Mouse (Mus musculus): Measurements from ENCODE around the gene Mfn2. TPM values are rescaled to one million over a fixed set of nuclear protein-coding genes. Genes with fewer than 3 reads are reported as not detected.

The Mfn2 gene
- polyA plus RNA-seq, 1 experiment, result 46.7 TPM

- Histone ChIP-seq H3ac (ENCODE audit: control insufficient read depth, insufficient read length, low read depth) (peak within 1 kb of the TSS; percentile 82), H3K27me3 (ENCODE audit: control insufficient read depth, insufficient read depth, insufficient read length) (no peaks in the 10 kb centered on the region)
- no peak for TF ChIP-seq MYOG (IDR thresholded peaks at IDR 0.05; ENCODE audit: control insufficient read depth, extremely low read depth, insufficient read length)
- TF ChIP-seq FOSL1 (IDR thresholded peaks at IDR 0.05; ENCODE audit: insufficient read depth, low read length, poor library complexity, severe bottlenecking), result no peak
- no peak for TF ChIP-seq CEBPB (IDR thresholded peaks at IDR 0.05; ENCODE audit: low read depth)
- TF ChIP-seq CTCF (IDR thresholded peaks at IDR 0.05; ENCODE audit: control insufficient read depth, insufficient read depth, insufficient read length), result no peak
- TF ChIP-seq MYOD1 (IDR thresholded peaks at IDR 0.05; ENCODE audit: control insufficient read depth, insufficient read length, low read depth), result no peak
- no peak for TF ChIP-seq MAX (IDR thresholded peaks at IDR 0.05)
- no peak for TF ChIP-seq USF1 (IDR thresholded peaks at IDR 0.05; ENCODE audit: low read depth)
These were observed 36.1 kb upstream of the Mfn2 start, which contains the start of gene 2510039O18Rik for GRCm38 (mm10) chr4:147940576-147941044. TSS of gene 2510039O18Rik (plus strand) at chr4:147940895.

GRCm38 (mm10) chr4:147940111-147940510 is 35.6 kb upstream of the Mfn2 start:
- H3K79me2 ChIP-seq (ENCODE audit: control insufficient read depth, insufficient read depth), result peaks cover 48% of the 10 kb centered on the region
- H3K4me3 ChIP-seq (ENCODE audit: insufficient read depth, poor library complexity, severe bottlenecking), result no peak overlapping the region
- H3K36me3 ChIP-seq (ENCODE audit: control insufficient read depth, insufficient read depth), result peaks cover 7% of the 10 kb centered on the region
- H3K79me3 ChIP-seq (ENCODE audit: low read depth), result peaks cover 20% of the 10 kb centered on the region
- no peak overlapping the region for H3ac ChIP-seq (ENCODE audit: control insufficient read depth, insufficient read length, low read depth)
- no peak for TF ChIP-seq CEBPB (IDR thresholded peaks at IDR 0.05; ENCODE audit: low read depth)
- no peak for TF ChIP-seq CTCF (IDR thresholded peaks at IDR 0.05; ENCODE audit: control insufficient read depth, insufficient read depth, insufficient read length)
- no peak for TF ChIP-seq MYOG (IDR thresholded peaks at IDR 0.05; ENCODE audit: control insufficient read depth, extremely low read depth, insufficient read length)
- no peak for TF ChIP-seq MYOD1 (IDR thresholded peaks at IDR 0.05; ENCODE audit: control insufficient read depth, insufficient read length, low read depth)
- TF ChIP-seq USF1 (IDR thresholded peaks at IDR 0.05; ENCODE audit: low read depth), result no peak
- TF ChIP-seq MAX (IDR thresholded peaks at IDR 0.05), result no peak
- TF ChIP-seq FOSL1 (IDR thresholded peaks at IDR 0.05; ENCODE audit: insufficient read depth, low read length, poor library complexity, severe bottlenecking), result no peak
- H3K27me3 ChIP-seq (ENCODE audit: control insufficient read depth, insufficient read depth, insufficient read length), result no peaks in the 10 kb centered on the region

More at GRCm38 (mm10) chr4:147940576-147941044, 36.1 kb upstream of the Mfn2 start, which contains the start of gene 2510039O18Rik:
- Histone ChIP-seq H3K79me3 (ENCODE audit: low read depth) (peaks cover 19% of the 10 kb centered on the region), H3K36me3 (ENCODE audit: control insufficient read depth, insufficient read depth) (peaks cover 12% of the 10 kb centered on the region), H3K4me3 (ENCODE audit: insufficient read depth, poor library complexity, severe bottlenecking) (peak within 1 kb of the TSS; percentile 71), H3K79me2 (ENCODE audit: control insufficient read depth, insufficient read depth) (peaks cover 43% of the 10 kb centered on the region)

- no peak for TF ChIP-seq MYOG (IDR thresholded peaks at IDR 0.05; ENCODE audit: control insufficient read depth, extremely low read depth, insufficient read length)
- no peak for TF ChIP-seq CEBPB (IDR thresholded peaks at IDR 0.05; ENCODE audit: low read depth)
- TF ChIP-seq CTCF (IDR thresholded peaks at IDR 0.05; ENCODE audit: control insufficient read depth, insufficient read depth, insufficient read length), result no peak
- no peak for TF ChIP-seq FOSL1 (IDR thresholded peaks at IDR 0.05; ENCODE audit: insufficient read depth, low read length, poor library complexity, severe bottlenecking)
- TF ChIP-seq USF1 (IDR thresholded peaks at IDR 0.05; ENCODE audit: low read depth), result no peak
- no peak for TF ChIP-seq MYOD1 (IDR thresholded peaks at IDR 0.05; ENCODE audit: control insufficient read depth, insufficient read length, low read depth)
- no peak for TF ChIP-seq MAX (IDR thresholded peaks at IDR 0.05)
- Histone ChIP-seq H3K36me3 (ENCODE audit: control insufficient read depth, insufficient read depth) (no peaks in the 10 kb centered on the region), H3K79me2 (ENCODE audit: control insufficient read depth, insufficient read depth) (peaks cover 42% of the 10 kb centered on the region)
These were observed 33.9 kb upstream of the Mfn2 start for GRCm38 (mm10) chr4:147938148-147939096.

GRCm38 (mm10) chr4:147937486-147937885 is 33.0 kb upstream of the Mfn2 start:
- no peaks in the 10 kb centered on the region for H3K27me3 ChIP-seq (ENCODE audit: control insufficient read depth, insufficient read depth, insufficient read length)
- TF ChIP-seq CEBPB (IDR thresholded peaks at IDR 0.05; ENCODE audit: low read depth) (no peak), MYOD1 (IDR thresholded peaks at IDR 0.05; ENCODE audit: control insufficient read depth, insufficient read length, low read depth) (no peak), MYOG (IDR thresholded peaks at IDR 0.05; ENCODE audit: control insufficient read depth, extremely low read depth, insufficient read length) (no peak), MAX (IDR thresholded peaks at IDR 0.05) (no peak), FOSL1 (IDR thresholded peaks at IDR 0.05; ENCODE audit: insufficient read depth, low read length, poor library complexity, severe bottlenecking) (no peak), USF1 (IDR thresholded peaks at IDR 0.05; ENCODE audit: low read depth) (no peak), CTCF (IDR thresholded peaks at IDR 0.05; ENCODE audit: control insufficient read depth, insufficient read depth, insufficient read length) (no peak)
- H3K36me3 ChIP-seq (ENCODE audit: control insufficient read depth, insufficient read depth), result no peaks in the 10 kb centered on the region
- no peak overlapping the region for H3K4me3 ChIP-seq (ENCODE audit: insufficient read depth, poor library complexity, severe bottlenecking)
- peaks cover 13% of the 10 kb centered on the region for H3K79me3 ChIP-seq (ENCODE audit: low read depth)
- no peak overlapping the region for H3ac ChIP-seq (ENCODE audit: control insufficient read depth, insufficient read length, low read depth)
- peaks cover 33% of the 10 kb centered on the region for H3K79me2 ChIP-seq (ENCODE audit: control insufficient read depth, insufficient read depth)

More at GRCm38 (mm10) chr4:147938148-147939096, 33.9 kb upstream of the Mfn2 start:
- Histone ChIP-seq H3K27me3 (ENCODE audit: control insufficient read depth, insufficient read depth, insufficient read length) (no peaks in the 10 kb centered on the region), H3ac (ENCODE audit: control insufficient read depth, insufficient read length, low read depth) (no peak overlapping the region), H3K4me3 (ENCODE audit: insufficient read depth, poor library complexity, severe bottlenecking) (no peak overlapping the region), H3K79me3 (ENCODE audit: low read depth) (peaks cover 22% of the 10 kb centered on the region)

- Histone ChIP-seq H3K79me2 (ENCODE audit: control insufficient read depth, insufficient read depth) (peaks cover 29% of the 10 kb centered on the region), H3K79me3 (ENCODE audit: low read depth) (peaks cover 10% of the 10 kb centered on the region), H3K4me3 (ENCODE audit: insufficient read depth, poor library complexity, severe bottlenecking) (peak overlapping the region; percentile 48), H3ac (ENCODE audit: control insufficient read depth, insufficient read length, low read depth) (no peak overlapping the region), H3K27me3 (ENCODE audit: control insufficient read depth, insufficient read depth, insufficient read length) (no peaks in the 10 kb centered on the region), H3K36me3 (ENCODE audit: control insufficient read depth, insufficient read depth) (no peaks in the 10 kb centered on the region)
- TF ChIP-seq USF1 (IDR thresholded peaks at IDR 0.05; ENCODE audit: low read depth) (no peak), MYOD1 (IDR thresholded peaks at IDR 0.05; ENCODE audit: control insufficient read depth, insufficient read length, low read depth) (no peak), MYOG (IDR thresholded peaks at IDR 0.05; ENCODE audit: control insufficient read depth, extremely low read depth, insufficient read length) (no peak), CTCF (IDR thresholded peaks at IDR 0.05; ENCODE audit: control insufficient read depth, insufficient read depth, insufficient read length) (no peak), CEBPB (IDR thresholded peaks at IDR 0.05; ENCODE audit: low read depth) (no peak), FOSL1 (IDR thresholded peaks at IDR 0.05; ENCODE audit: insufficient read depth, low read length, poor library complexity, severe bottlenecking) (no peak), MAX (IDR thresholded peaks at IDR 0.05) (no peak)
These were observed 32.5 kb upstream of the Mfn2 start for GRCm38 (mm10) chr4:147937021-147937420.

Data from C2C12 (cell line).